Mouse (Mus musculus) olfactory bulb, adult 2 months (tissue): ENCODE measurements at regions not wholly inside any gene's neighbourhood (a gene's known extent, or its start where the extent isn't known, plus 50 kb on each side); places are given as distances from the start of the nearest gene placed in this dataset.

Experiments
- H3K27ac ChIP-seq: fragments of 200-500 bp; 2 replicates; pipeline ENCODE4 v1.5.1; 2012; ENCODE audit warnings: low read depth, low read length; ENCODE audit not compliant: insufficient read depth
- H3K4me1 ChIP-seq: fragments of 200-500 bp; 2 replicates; pipeline ENCODE4 v1.6.1; 2012; ENCODE audit warnings: low read length; ENCODE audit not compliant: control insufficient read depth, insufficient read depth
- H3K4me3 ChIP-seq: fragments of 200-500 bp; 2 replicates; pipeline ENCODE4 v1.5.1; 2012; ENCODE audit warnings: mild to moderate bottlenecking, low read depth, low read length, moderate library complexity; ENCODE audit not compliant: insufficient read depth
- CTCF ChIP-seq: fragments of 200-500 bp; IDR thresholded peaks from 2 replicates; pipeline ENCODE4 v1.5.1; 2012; ENCODE audit warnings: low read depth, mild to moderate bottlenecking, low read length, moderate library complexity; ENCODE audit not compliant: insufficient read depth
- POLR2A ChIP-seq: fragments of 200-500 bp; IDR thresholded peaks from 2 replicates; pipeline ENCODE4 v1.6.1; 2012; ENCODE audit warnings: mild to moderate bottlenecking, low read depth, low read length, moderate library complexity; ENCODE audit not compliant: insufficient read depth
- WGBS: fragments of 180-500 bp; shearing (Covaris S2); methylation state at CpG from one replicate; pipeline ENCODE4 v1.1.7; 2018; 5-methylcytosine and 5-hydroxymethylcytosine counted together

DNA sequence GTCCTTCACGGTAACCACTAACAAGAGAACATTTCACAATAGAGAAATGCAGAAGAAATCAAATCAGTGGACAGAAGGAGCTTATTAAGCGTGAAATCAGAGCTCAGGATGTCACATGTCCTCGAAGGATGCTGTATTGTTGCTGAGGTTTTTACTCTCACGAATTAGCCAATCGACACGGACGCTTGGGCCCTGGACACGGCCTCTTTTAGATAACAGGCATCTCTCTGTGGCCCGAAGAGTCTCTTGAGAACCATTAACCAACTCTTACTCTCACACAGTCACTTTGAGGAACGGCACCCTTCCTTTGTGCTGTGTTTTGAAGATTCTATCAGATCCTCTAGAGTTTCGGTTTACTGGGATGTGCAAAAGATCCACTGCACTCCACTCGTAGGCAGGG, 128.2 kb downstream of the Tsen15 start:
- H3K4me3 ChIP-seq = no peak overlapping the region
- TF ChIP-seq CTCF (no peak), POLR2A (no peak)
- no peak overlapping the region for H3K27ac ChIP-seq
- WGBS = 86% methylated on average over 12 of the region's 12 CpGs
- no peaks in the 10 kb centered on the region for H3K4me1 ChIP-seq

DNA sequence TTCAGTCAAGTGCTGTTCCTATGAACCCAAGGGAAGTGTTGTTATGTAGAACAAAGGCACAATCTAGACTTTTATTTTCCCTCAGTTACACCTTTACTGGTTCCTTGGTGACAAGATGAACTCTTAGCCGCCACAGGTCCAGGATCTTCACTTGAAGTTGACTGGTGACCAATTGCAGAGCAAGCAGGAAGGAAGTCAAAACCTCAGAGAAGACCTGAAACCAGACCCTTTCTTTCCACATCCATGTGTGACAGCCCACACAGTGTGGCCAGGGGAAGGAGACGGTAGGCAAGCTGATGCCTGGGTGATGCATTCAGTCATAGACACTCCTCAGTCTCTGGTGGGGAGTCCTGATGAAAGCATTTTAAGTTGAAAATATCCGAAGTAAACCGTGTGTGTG, 132.6 kb downstream of the Tsen15 start:
- WGBS = 91% methylated on average over 4 of the region's 4 CpGs
- no peak overlapping the region for H3K4me3 ChIP-seq
- TF ChIP-seq CTCF = no peak
- no peak for TF ChIP-seq POLR2A
- H3K4me1 ChIP-seq = no peaks in the 10 kb centered on the region
- H3K27ac ChIP-seq = no peak overlapping the region

DNA sequence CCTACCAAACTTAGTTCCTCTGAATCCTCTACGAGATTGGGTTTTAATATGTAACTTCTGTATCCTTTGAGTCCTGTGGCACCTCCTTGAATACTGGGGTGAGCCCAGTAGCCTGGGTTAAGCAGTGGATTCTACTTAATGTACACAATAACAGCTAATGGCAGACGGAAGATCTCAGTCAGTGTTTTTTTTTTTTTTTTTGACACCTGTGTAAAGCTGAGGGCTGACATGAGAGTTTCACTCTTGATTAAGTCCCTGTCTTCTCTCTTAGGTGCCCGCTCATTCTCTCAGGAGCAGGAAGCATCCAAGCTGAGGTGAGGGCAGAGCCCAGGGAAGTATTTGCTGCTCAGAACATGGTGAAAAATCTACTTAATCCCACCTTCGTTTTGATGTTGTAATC, 133.0 kb downstream of the Tsen15 start:
- no peak for TF ChIP-seq CTCF
- TF ChIP-seq POLR2A = no peak
- 89% methylated on average over 4 of the region's 4 CpGs for WGBS
- H3K4me1 ChIP-seq = no peaks in the 10 kb centered on the region
- no peak overlapping the region for H3K27ac ChIP-seq
- H3K4me3 ChIP-seq = no peak overlapping the region

DNA sequence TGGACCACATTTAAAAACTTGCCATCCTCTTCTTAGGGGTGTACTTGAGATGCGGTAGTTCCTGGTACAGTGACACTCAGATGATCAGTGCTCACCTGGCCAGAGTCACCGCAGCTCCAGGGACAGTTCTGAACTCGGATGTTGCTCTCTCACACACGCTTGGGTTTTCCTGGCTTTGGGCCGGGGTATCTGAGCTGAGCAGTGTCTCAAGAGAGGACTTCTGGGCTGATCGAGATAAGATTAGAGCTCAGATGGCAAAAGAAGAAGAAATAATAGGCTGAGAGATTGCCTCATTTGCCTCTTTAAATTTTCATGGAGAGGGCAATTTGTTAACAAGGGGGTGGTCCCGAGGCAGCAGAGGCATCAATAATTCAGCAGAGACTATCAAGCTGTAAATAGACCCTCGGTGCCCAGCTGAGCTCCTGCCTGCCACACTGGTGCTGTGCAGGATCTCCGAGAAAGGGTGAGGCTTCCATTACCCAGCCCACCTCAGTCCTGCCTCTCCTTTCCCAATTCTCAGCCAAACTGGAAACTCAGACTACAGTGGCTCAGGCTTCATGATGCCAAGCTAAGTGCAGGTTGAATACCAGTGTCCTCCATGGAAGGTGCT, 133.7 kb downstream of the Tsen15 start:
- Histone ChIP-seq H3K4me1 (no peaks in the 10 kb centered on the region), H3K27ac (no peak overlapping the region), H3K4me3 (no peak overlapping the region)
- WGBS = 59% methylated on average over 9 of the region's 9 CpGs
- TF ChIP-seq CTCF = no peak

DNA sequence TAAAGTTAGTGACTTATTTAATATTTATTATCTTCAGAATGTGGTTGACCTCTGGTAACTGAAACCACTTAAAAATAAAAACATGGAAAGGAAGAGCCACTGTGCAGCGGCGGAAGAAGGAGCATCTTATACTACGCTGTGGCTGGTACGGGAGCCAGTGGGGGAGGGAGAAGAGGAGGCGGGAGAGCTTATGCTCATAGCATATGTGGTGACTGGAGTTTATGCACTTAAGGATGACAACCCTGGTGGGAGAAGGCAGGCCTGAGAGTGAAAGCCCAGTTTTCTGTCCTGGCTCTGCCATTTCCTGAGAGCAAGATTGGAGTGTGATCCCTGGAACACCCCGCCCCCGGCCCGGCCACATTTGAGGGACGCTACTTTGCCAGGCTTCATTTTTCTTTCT, 145.5 kb downstream of the Tsen15 start:
- no peak overlapping the region for H3K27ac ChIP-seq
- no peaks in the 10 kb centered on the region for H3K4me1 ChIP-seq
- 96% methylated on average over 9 of the region's 9 CpGs for WGBS
- no peak for TF ChIP-seq CTCF
- no peak overlapping the region for H3K4me3 ChIP-seq

DNA sequence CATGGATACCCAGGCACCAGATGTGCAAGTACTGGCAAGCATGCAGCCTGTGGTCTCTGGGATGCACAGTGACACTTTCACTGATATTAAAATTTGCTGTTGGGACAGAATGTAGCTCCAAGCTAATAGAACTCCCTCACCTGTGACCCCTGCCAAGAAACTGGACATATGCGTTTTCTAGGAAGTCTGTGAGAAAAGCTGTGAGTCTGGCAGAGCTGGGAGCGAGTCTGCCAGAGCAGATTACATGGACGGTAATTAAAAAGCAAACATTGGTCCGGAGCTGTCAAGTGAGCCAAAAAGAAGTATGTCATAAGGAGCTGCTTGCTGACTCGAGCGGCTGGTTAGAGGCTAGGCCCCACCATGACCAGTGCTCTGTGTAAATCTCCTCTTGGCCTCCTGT, 147.1 kb downstream of the Tsen15 start:
- TF ChIP-seq CTCF (no peak), POLR2A (no peak)
- no peak overlapping the region for H3K4me3 ChIP-seq
- no peak overlapping the region for H3K27ac ChIP-seq
- 61% methylated on average over 6 of the region's 6 CpGs for WGBS
- H3K4me1 ChIP-seq = no peaks in the 10 kb centered on the region

DNA sequence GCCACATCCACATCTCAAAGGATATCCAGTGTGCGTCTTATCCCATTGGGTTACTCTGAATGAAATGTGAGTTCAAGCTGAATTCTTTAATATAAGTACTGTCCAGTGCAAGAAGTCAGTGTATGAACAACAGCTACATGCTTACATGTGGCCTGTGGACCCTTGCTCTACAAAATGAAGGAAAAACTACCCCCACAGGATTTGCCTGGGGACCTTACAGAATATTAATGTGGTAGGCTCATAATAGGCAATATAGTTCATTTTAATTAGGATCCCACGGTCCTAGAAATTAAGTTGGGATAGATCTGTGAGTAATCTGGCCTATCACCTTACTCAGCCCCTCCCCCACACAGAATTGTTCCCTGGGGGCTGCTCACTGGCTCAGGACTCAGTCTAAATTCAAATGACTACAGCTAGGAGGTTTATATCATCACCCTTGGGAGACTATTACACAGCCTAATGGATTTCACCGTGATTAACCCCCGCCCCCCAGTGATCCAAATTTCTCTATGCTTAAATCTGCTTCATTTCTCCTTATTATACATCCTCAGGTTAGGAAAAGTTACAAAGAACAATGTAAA, 145.4 kb upstream of the 1700025G04Rik start:
- Histone ChIP-seq H3K27ac (no peak overlapping the region), H3K4me3 (no peak overlapping the region), H3K4me1 (no peaks in the 10 kb centered on the region)
- TF ChIP-seq POLR2A = no peak
- TF ChIP-seq CTCF = no peak
- 86% methylated on average over 4 of the region's 4 CpGs for WGBS

DNA sequence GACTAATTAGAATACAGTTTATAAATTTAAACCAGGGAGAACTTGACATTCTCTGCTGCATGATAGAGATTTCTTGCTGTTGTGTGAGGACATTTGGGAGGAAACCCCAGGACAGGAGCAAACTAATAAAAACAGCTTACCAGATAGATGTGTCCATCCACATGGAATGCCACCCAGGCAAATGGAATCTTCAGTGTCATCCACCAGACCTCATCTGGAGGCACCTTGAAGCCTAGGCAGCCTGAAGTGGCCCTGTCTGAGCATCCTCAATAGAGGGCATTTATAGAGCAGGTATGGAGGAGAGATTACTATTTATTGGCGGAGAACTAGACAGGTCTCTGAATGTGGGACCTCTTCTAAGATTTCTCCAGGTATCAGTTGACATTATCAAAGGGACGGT, 144.8 kb upstream of the 1700025G04Rik start:
- Histone ChIP-seq H3K4me3 (no peak overlapping the region), H3K4me1 (no peaks in the 10 kb centered on the region), H3K27ac (no peak overlapping the region)
- TF ChIP-seq CTCF = no peak
- TF ChIP-seq POLR2A = no peak
- WGBS = 96% methylated on average over 2 of the region's 2 CpGs

DNA sequence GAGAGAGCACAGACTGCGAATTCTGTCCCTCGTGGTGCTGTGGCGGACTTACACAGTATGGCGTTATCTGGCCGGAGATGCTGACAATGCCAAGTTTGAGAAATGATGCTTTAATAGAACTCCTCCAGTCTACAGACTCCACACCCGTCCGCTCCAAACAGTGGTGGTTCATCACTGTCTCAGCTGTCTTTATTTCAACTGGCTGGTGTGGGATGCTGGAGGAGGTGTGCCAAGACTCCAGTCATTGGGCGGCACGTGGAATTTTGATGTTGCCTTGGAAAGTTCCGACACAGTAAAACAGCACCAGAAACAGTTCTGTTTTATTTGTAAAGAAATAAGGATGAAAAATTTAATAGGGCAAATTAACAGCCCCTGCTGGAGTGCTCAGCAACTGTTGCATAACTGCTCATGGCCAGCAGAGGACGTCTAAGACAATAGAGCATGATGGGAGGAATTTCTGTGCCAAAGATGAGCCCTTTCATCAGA, 141.8 kb upstream of the 1700025G04Rik start:
- Histone ChIP-seq H3K4me1 (no peaks in the 10 kb centered on the region), H3K4me3 (no peak overlapping the region), H3K27ac (no peak overlapping the region)
- WGBS = 56% methylated on average over 11 of the region's 11 CpGs
- no peak for TF ChIP-seq POLR2A
- TF ChIP-seq CTCF = no peak

DNA sequence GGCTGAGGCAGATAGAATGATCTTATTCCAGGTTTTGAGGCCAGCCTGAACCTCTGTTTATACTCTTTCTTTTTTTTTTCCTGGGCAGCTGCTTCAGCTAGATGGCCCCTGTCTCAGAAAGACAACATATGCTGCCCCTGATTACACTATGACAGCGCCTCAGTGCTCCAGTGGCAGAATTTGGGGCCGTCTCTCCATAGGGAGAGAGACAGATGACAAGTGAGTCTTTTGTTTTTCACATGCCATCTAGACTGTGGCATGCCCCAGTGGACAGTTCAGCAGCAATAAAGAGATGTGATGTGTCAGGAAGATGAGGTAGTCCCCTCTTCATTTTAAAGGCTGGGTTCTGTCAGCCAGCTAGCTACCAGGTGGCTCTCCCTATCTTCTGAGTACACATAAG, 139.8 kb upstream of the 1700025G04Rik start:
- TF ChIP-seq CTCF (no peak), POLR2A (no peak)
- no peak overlapping the region for H3K4me3 ChIP-seq
- 95% methylated on average over 2 of the region's 2 CpGs for WGBS
- no peaks in the 10 kb centered on the region for H3K4me1 ChIP-seq
- H3K27ac ChIP-seq = no peak overlapping the region
